Mouse (Mus musculus) hindbrain, embryonic 13.5 days (tissue): ENCODE measurements around the gene Ctnnbl1. TPM values are rescaled to one million over a fixed set of nuclear protein-coding genes. Genes with fewer than 3 reads are reported as not detected.

Experiments
- ATAC-seq: fragments of 200-750 bp; cut with Nextera tagmentation; 2 replicates; pipeline ENCODE4 v1.8.0; 2017; ENCODE audit warnings: moderate TSS enrichment; ENCODE audit not compliant: low FRiP score
- H3K27ac ChIP-seq: fragments of 300-500 bp; sonication (generic); 2 replicates; pipeline ENCODE4 v1.5.1; 2015; ENCODE audit warnings: inconsistent platforms, mild to moderate bottlenecking, moderate library complexity
- H3K27me3 ChIP-seq: fragments of 300-500 bp; sonication (generic); 2 replicates; pipeline ENCODE4 v1.6.1; 2015; ENCODE audit warnings: mild to moderate bottlenecking, inconsistent platforms
- H3K36me3 ChIP-seq: fragments of 300-500 bp; sonication (generic); 2 replicates; pipeline ENCODE4 v1.6.1; 2015; ENCODE audit warnings: mild to moderate bottlenecking, inconsistent platforms
- H3K4me1 ChIP-seq: fragments of 300-500 bp; sonication (generic); replicated peaks from 2 replicates; pipeline ENCODE4 v1.6.1; 2015; ENCODE audit warnings: inconsistent platforms
- H3K4me2 ChIP-seq: fragments of 300-500 bp; sonication (generic); 2 replicates; pipeline ENCODE4 v1.6.1; 2015; ENCODE audit warnings: inconsistent platforms, mild to moderate bottlenecking, moderate library complexity
- H3K4me3 ChIP-seq: fragments of 300-500 bp; sonication (generic); 2 replicates; pipeline ENCODE4 v1.5.1; 2015; ENCODE audit warnings: mild to moderate bottlenecking, inconsistent platforms
- H3K9ac ChIP-seq: fragments of 300-500 bp; sonication (generic); 2 replicates; pipeline ENCODE4 v1.6.1; 2015; ENCODE audit warnings: mild to moderate bottlenecking, inconsistent platforms
- H3K9me3 ChIP-seq: fragments of 300-500 bp; sonication (generic); 2 replicates; pipeline ENCODE4 v1.6.1; 2016; ENCODE audit warnings: inconsistent platforms
- WGBS: fragments of 180-500 bp; shearing (Covaris S2); methylation state at CpG from one replicate; pipeline ENCODE4 v1.1.7; 2015; 5-methylcytosine and 5-hydroxymethylcytosine counted together
- polyA plus RNA-seq: library from polyadenylated mRNA; unstranded; fragments of >200 nt; fragmentation: Nextera tagmentation; extraction: Ambion mirVana; gene quantifications from 2 replicates; pipeline ENCODE4 v1.2.1, GENCODE M21; 2015

Ctnnbl1 gene
- polyA plus RNA-seq, 1 experiment from 2014 or later = 70.6 TPM

- 93% methylated on average over 2 of the region's 2 CpGs for WGBS
- no peak overlapping the region for H3K27ac ChIP-seq
- H3K9me3 ChIP-seq = no peaks in the 10 kb centered on the region
- H3K4me1 ChIP-seq = peaks cover 34% of the 10 kb centered on the region
- no peak overlapping the region for H3K4me2 ChIP-seq
- H3K9ac ChIP-seq = no peak overlapping the region
- H3K27me3 ChIP-seq = no peaks in the 10 kb centered on the region
- no peak for ATAC-seq
- no peak overlapping the region for H3K4me3 ChIP-seq
- H3K36me3 ChIP-seq = peaks cover 46% of the 10 kb centered on the region
Observed at GRCm38 (mm10) chr2:157814965-157815283, 77.7 kb downstream of the Ctnnbl1 start.

GRCm38 (mm10) chr2:157817672-157818071 lies 80.5 kb downstream of the Ctnnbl1 start:
- peaks cover 31% of the 10 kb centered on the region for H3K36me3 ChIP-seq
- no peaks in the 10 kb centered on the region for H3K9me3 ChIP-seq
- 71% methylated on average over 9 of the region's 9 CpGs for WGBS
- no peak overlapping the region for H3K4me2 ChIP-seq
- peaks cover 43% of the 10 kb centered on the region for H3K4me1 ChIP-seq
- ATAC-seq = no peak
- H3K4me3 ChIP-seq = no peak overlapping the region
- H3K27me3 ChIP-seq = no peaks in the 10 kb centered on the region
- H3K9ac ChIP-seq = no peak overlapping the region
- H3K27ac ChIP-seq = peak overlapping the region; percentile 41

GRCm38 (mm10) chr2:157818576-157819320 lies 81.5 kb downstream of the Ctnnbl1 start:
- H3K4me3 ChIP-seq = no peak overlapping the region
- no peaks in the 10 kb centered on the region for H3K27me3 ChIP-seq
- H3K27ac ChIP-seq = peak overlapping the region; percentile 56; the same call in 1 of the 2 replicates
- no peaks in the 10 kb centered on the region for H3K9me3 ChIP-seq
- WGBS = 76% methylated on average over 15 of the region's 15 CpGs
- peaks cover 30% of the 10 kb centered on the region for H3K36me3 ChIP-seq
- no peak overlapping the region for H3K9ac ChIP-seq
- no peak for ATAC-seq
- peaks cover 37% of the 10 kb centered on the region for H3K4me1 ChIP-seq
- no peak overlapping the region for H3K4me2 ChIP-seq

- Histone ChIP-seq H3K4me2 (no peak overlapping the region), H3K4me3 (no peak overlapping the region), H3K27me3 (no peaks in the 10 kb centered on the region), H3K9me3 (no peaks in the 10 kb centered on the region), H3K4me1 (peaks cover 31% of the 10 kb centered on the region), H3K9ac (no peak overlapping the region), H3K36me3 (peaks cover 30% of the 10 kb centered on the region), H3K27ac (no peak overlapping the region)
- WGBS = 91% methylated on average over 12 of the region's 12 CpGs
- ATAC-seq = no peak
Observed at GRCm38 (mm10) chr2:157819401-157819800, 82.2 kb downstream of the Ctnnbl1 start.

GRCm38 (mm10) chr2:157821259-157821658 lies 84.1 kb downstream of the Ctnnbl1 start:
- 44% methylated on average over 4 of the region's 4 CpGs for WGBS
- peak overlapping the region; percentile 77 for H3K27ac ChIP-seq
- peaks cover 38% of the 10 kb centered on the region for H3K36me3 ChIP-seq
- ATAC-seq = no peak
- no peak overlapping the region for H3K9ac ChIP-seq
- H3K27me3 ChIP-seq = no peaks in the 10 kb centered on the region
- H3K4me1 ChIP-seq = peaks cover 28% of the 10 kb centered on the region; the same call in 1 of the 2 replicates
- H3K4me2 ChIP-seq = no peak overlapping the region
- no peak overlapping the region for H3K4me3 ChIP-seq
- H3K9me3 ChIP-seq = no peaks in the 10 kb centered on the region

GRCm38 (mm10) chr2:157823456-157823855 lies 86.3 kb downstream of the Ctnnbl1 start:
- Histone ChIP-seq H3K9ac (no peak overlapping the region), H3K4me1 (peaks cover 17% of the 10 kb centered on the region; the same call in 1 of the 2 replicates), H3K4me2 (no peak overlapping the region), H3K27me3 (no peaks in the 10 kb centered on the region), H3K9me3 (no peaks in the 10 kb centered on the region), H3K36me3 (peaks cover 28% of the 10 kb centered on the region), H3K27ac (0 out of 2 replicates have a peak overlapping the region, but pooled peaks have one; percentile 2), H3K4me3 (no peak overlapping the region)
- 85% methylated on average over 3 of the region's 3 CpGs for WGBS
- ATAC-seq = no peak

GRCm38 (mm10) chr2:157824249-157824648 lies 87.0 kb downstream of the Ctnnbl1 start:
- ATAC-seq = no peak
- peaks cover 20% of the 10 kb centered on the region for H3K36me3 ChIP-seq
- H3K9me3 ChIP-seq = no peaks in the 10 kb centered on the region
- H3K4me3 ChIP-seq = no peak overlapping the region
- H3K27ac ChIP-seq = no peak overlapping the region
- no peak overlapping the region for H3K4me2 ChIP-seq
- H3K4me1 ChIP-seq = 0 out of 2 replicates have a peak, but pooled peaks cover 11% of the 10 kb centered on the region
- no peaks in the 10 kb centered on the region for H3K27me3 ChIP-seq
- no peak overlapping the region for H3K9ac ChIP-seq
- WGBS = 92% methylated on average over 11 of the region's 11 CpGs

GRCm38 (mm10) chr2:157830101-157830500 lies 92.9 kb downstream of the Ctnnbl1 start:
- Histone ChIP-seq H3K4me3 (no peak overlapping the region), H3K27me3 (no peaks in the 10 kb centered on the region), H3K36me3 (peaks cover 5% of the 10 kb centered on the region; the same call in 1 of the 2 replicates), H3K27ac (no peak overlapping the region), H3K4me1 (no peaks in the 10 kb centered on the region), H3K9me3 (no peaks in the 10 kb centered on the region), H3K4me2 (no peak overlapping the region), H3K9ac (no peak overlapping the region)
- WGBS = 87% methylated on average over 6 of the region's 6 CpGs
- ATAC-seq = no peak

- Histone ChIP-seq H3K27me3 (no peaks in the 10 kb centered on the region), H3K4me3 (no peak overlapping the region), H3K9me3 (no peaks in the 10 kb centered on the region), H3K36me3 (peaks cover 5% of the 10 kb centered on the region; the same call in 1 of the 2 replicates), H3K9ac (no peak overlapping the region), H3K4me2 (no peak overlapping the region), H3K27ac (0 out of 2 replicates have a peak overlapping the region, but pooled peaks have one; percentile 0), H3K4me1 (no peaks in the 10 kb centered on the region)
- WGBS = 81% methylated on average over 10 of the region's 10 CpGs
- ATAC-seq = no peak
Observed at GRCm38 (mm10) chr2:157830620-157831354, 93.6 kb downstream of the Ctnnbl1 start.

GRCm38 (mm10) chr2:157837050-157837449 lies 99.8 kb downstream of the Ctnnbl1 start:
- no peak overlapping the region for H3K9ac ChIP-seq
- H3K4me1 ChIP-seq = peaks cover 44% of the 10 kb centered on the region
- peak overlapping the region; percentile 69 for H3K27ac ChIP-seq
- ATAC-seq = no peak
- WGBS = 49% methylated on average over 8 of the region's 8 CpGs
- no peaks in the 10 kb centered on the region for H3K9me3 ChIP-seq
- no peak overlapping the region for H3K4me2 ChIP-seq
- no peaks in the 10 kb centered on the region for H3K27me3 ChIP-seq
- no peak overlapping the region for H3K4me3 ChIP-seq
- peaks cover 14% of the 10 kb centered on the region; the same call in 1 of the 2 replicates for H3K36me3 ChIP-seq

- Histone ChIP-seq H3K9ac (no peak overlapping the region), H3K27me3 (no peaks in the 10 kb centered on the region), H3K4me3 (no peak overlapping the region), H3K27ac (peak overlapping the region; percentile 69), H3K4me1 (peaks cover 44% of the 10 kb centered on the region), H3K4me2 (no peak overlapping the region), H3K36me3 (peaks cover 14% of the 10 kb centered on the region; the same call in 1 of the 2 replicates), H3K9me3 (no peaks in the 10 kb centered on the region)
- WGBS = 88% methylated on average over 13 of the region's 13 CpGs
- no peak for ATAC-seq
Observed at GRCm38 (mm10) chr2:157838206-157838923, 101.2 kb downstream of the Ctnnbl1 start.

- ATAC-seq = 0 out of 2 replicates have a peak, but pooled peaks have one; percentile 52
- H3K27ac ChIP-seq = peak overlapping the region; percentile 76
- peaks cover 44% of the 10 kb centered on the region for H3K4me1 ChIP-seq
- H3K27me3 ChIP-seq = no peaks in the 10 kb centered on the region
- no peak overlapping the region for H3K4me2 ChIP-seq
- no peak overlapping the region for H3K9ac ChIP-seq
- H3K36me3 ChIP-seq = peaks cover 14% of the 10 kb centered on the region; the same call in 1 of the 2 replicates
- H3K4me3 ChIP-seq = no peak overlapping the region
- no peaks in the 10 kb centered on the region for H3K9me3 ChIP-seq
Observed at GRCm38 (mm10) chr2:157840641-157841078, 103.5 kb downstream of the Ctnnbl1 start.
